Mouse (Mus musculus) 3134 (cell line): ENCODE results near the gene Sash3.
A peak's percentile ranks its signal among the peaks of the same experiment; 100 is the strongest.

Experiments
- DNase-seq: peaks from one replicate; pipeline ENCODE4 v3.0.0-alpha.2; 2011; ENCODE audit warnings: low spot score; ENCODE audit not compliant: insufficient read length; ENCODE audit errors: extremely low read depth

Sash3 gene

DNA sequence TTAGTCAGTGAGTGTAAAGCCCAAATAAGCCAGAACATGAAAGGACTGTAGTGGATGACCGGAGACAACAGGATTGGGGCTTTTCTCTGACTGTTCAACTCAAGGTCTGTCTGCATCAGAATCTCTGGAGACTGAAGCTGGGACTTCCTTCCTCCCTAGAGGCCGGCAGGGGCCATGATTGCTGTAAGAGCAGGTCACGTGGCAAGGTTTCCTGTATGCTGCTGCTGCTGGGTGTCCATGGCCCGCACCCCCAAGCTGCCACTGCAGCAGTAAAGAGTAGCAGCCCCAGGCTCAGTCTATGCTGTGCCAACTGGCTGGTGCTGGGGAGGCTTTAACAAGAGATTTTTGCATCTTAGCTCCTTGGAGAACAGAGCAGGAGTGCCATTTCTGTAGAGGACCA lies at the start of gene Sash3:
Gene Sash3, plus strand, starts transcription at position 175 of the 400 bp plus-strand sequence.
- DNase-seq = no peak

DNA sequence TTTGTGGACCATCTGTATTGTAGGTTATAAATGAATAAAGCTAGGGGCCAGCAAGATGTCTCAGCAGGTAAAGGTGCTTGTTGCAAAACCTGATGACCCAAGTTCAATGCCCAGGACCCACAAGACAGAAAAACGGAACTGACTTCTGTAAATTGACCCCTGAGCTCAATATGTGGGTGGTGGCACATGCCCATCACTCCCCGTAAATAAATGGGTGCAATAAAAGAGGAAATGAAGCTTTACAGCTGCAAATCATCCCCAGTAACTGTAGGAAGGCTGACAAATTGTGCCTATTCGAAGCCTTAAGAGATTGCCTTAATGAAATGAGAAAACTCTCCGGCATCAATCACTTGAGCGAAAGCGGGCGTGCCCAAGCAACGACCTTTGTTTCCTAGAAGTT lies 49.7 kb upstream of the Sash3 start:
- DNase-seq = no peak

DNA sequence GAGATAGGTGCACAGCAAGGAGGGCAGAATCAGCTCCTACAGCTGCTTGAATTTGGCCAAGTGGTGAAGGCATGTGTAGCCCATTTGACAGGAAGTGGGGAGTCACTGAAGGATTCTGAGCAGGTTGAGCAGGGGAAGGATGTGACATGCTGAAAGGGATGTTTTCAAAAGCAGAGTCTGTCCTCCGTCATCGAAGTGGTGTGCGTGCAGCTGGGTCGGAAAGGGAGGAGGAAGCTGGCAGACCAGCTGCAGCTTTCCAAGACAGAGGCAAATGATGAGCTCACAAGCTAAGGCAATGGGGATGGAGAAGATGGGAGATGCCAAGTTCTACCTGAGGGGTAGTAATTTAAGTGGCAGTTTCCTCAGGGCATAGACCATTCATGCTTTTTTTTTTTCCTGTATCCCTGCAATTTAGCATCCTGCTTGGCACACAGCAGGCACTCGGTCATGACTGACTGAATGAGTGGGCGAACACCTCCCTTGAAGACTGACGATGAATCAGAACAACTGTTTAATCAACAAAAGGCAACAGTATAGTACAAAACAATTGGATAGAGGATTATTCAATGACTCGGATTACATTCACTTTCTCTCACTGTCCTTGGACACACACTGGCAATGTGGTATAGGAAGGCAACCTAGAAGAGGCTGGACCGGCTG lies 47.6 kb upstream of the Sash3 start:
- DNase-seq = no peak

DNA sequence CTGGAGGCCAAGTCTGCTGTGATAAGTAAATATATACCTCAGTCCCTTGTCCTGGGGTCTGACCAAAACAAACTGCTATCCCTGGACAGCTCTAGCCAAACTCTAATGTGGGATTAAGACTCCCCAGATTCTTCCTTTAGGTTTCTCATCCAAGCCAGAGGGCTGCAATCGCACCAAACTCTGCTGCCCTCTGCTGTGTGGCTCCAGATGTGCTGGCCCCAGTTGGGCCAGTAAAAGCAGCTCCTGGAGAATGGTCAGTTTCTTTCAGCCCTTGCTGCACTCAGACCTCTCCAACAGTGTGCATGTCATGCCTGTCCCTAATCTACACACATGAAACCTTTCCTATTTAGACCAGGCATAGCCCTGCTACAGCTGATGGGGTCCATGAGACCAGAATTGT lies 46.4 kb upstream of the Sash3 start:
- no peak for DNase-seq

DNA sequence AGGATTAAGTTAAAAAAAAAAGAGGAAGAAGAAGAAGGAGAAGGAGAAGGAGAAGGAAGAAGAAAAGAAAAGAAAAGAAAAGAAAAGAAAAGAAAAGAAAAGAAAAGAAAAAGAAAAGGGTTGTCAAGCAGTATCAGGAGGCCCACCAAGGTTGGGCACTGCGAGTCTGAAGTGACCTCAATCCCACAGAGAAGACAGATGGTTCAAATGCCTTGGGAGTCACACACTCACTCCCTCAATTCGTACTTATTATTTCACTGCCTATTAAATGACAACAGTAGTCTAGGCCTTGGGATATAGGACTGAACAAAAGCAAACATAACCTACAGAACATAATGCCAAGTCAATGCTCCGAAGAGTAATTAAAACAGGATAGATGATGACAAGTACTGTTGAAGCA lies 43.0 kb upstream of the Sash3 start:
- no peak for DNase-seq

DNA sequence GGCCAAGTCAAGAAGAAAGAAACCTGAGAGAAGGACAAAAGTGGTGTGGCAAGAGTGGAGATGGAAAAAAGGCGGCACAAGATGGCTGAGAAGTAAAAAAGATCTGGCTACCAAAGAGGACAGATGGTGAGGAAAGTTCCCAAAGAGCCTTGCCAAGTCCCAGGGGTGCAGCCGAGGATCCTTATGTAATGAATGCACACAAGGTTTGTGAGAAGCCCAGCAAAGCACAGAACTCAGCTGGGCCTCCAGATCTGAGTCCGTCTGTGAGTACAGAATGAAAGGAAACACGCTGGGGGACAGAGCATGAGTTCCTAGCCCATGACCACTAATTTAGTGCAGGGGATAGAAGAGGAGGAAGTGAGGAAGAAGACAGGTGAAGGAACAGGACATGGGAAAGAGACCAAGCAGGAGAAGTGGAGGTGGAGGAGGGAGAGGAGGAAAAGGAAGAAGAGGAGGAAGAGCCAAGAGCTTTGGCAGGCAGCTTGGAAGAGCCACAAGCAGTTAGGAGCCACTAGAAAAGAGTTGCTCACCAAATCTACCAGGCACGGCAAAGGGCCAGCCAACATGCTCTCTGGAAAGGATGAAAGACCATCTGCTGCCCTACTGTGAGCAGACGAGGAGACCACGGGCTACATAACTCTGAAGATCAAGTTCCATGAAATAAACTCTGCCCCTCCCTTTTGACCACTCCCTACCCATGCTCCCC lies 41.3 kb upstream of the Sash3 start:
- DNase-seq = no peak

DNA sequence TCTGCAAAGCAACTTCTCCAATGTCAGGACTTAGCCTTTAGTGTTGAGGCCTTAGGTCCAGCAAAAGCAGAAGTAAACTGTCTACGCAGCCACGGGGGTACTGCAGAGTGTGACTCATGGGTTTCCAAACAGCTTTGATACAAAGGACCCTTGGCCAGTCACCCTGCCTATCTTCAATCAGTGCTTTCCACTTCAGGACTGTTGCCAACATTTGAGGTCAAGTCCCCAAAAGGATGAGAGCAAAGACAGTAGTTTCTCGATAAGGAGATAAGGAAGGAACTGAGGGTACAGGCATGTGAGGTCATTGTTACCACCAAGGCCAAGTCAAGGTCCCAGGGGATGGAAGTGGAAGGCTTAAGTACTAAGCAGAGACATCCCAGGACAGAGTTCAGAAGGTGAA lies 40.0 kb upstream of the Sash3 start:
- DNase-seq = no peak

DNA sequence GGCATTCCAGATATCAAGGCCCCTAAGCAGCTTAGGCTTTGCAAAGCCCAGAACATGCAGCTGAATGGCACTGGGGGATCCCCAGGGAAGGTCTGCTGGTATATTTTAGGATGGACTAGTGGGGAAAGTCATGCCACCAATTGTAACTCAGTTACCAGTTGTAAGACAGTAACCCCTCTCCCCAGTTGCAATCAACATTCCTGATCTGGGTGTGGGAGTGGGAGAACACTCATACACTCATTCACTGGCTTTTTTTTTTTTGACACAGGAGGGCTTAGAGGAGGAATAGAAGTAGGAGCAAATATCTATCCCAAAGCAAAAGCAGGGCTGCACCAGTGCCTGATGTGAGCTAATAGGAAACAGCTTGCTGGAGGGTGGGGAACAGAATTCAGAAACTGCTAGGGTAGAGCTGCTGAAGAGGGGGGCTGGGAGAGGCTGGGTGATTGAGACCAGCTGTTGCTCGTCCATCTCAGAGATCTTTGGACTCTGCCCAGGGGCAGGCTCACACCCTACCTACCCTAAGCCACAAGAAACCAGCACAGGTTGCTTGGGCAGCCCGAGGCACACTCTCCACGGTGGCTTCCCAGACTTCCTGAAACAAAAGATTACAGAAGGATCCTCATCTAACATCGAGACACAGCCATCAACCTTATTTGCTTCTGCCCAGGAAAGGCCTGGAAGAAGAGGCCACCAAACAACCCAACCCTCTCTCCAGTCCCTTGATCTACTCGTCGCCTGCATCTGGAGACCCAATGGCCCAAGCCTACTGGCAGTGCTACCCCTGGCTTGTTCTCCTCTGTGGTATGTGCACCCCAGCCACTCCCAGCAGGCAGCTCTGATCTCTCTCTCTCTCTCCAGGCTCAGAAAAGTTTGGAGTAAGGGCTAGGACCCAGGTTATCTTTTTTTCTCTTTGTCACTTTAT lies 37.6 kb upstream of the Sash3 start, which contains the start of gene Xpnpep2:
Gene Xpnpep2, plus strand, starts transcription at position 332 of the 922 bp plus-strand sequence.
- DNase-seq = peak; percentile 33

DNA sequence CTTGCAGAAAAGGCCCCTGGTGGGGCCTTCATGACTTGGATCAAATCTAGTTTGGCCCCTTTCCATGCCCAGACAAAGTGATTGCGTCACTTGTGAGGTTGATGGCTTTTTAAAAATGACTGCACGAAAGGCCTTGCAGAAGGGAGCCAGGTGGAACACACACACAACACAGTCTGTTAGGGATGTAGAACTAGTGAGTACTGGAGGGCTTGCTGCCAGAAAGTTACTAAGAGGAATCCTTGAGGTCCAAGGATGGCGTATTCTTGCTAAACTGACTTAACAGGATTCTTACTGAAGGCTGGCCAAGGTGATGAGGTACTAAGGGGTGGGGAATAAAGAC lies 37.0 kb upstream of the Sash3 start:
- peak; percentile 10 for DNase-seq

DNA sequence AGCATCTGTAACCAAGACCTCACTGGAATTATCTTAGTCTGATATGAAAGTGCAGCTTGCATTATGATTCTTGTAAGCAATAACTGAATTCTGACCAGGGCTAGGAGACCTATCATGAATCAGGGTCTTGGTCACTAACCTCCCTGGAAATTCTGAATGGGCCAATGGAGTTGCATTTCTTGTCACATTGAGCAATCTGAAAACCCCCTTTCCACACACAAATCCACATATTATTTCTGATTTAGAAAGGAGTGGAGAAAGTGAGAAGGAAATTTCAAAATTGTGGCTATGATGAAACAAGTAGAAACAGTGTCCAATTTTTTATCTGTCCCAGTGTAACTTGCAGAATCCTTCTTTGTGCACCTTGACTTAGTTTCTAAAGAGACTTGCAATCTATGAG lies 26.9 kb upstream of the Sash3 start:
- no peak for DNase-seq

DNA sequence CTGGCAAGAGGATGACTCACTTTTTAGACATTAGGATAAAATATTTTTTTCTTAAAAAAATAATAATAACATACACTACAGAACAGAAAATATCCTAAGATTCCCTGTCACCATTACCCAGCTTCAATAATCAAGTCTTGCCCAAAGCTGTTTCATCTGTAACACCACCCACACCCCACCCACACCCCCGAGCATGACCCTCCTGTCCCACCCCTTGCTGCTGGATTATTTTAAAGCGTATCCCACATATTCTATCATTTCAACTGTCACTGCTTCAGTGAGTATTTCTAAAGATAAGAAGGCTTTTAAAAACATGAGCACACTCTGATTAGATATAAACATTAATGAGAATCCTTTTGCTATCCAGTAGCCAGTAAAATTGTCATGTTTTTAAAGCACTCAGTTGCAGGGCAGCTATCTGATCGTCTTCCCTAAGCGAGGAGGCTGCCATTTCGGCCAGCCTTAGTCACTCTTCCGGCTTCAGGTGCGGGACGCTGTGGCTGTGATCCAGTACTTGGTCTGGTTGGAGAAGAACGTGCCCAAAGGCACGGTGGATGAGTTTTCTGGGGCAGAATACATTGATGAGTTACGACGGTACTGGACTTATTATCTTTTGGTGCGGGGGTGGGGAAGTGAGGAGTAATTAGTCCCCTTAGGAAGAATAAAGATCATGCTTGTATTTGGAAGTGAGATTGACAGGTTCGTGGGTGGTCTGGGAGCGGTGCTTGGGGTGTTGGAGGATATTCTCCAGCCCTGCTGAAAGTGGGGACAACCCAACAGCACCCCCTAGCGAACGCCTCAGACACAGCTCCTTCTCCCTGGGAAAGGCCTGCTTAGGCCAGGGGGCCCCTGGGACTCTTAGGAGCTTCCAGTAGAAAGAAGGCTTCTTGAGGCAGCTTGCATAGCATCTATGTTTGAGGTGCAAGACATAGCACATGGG lies 21.8 kb upstream of the Sash3 start:
- no peak for DNase-seq

DNA sequence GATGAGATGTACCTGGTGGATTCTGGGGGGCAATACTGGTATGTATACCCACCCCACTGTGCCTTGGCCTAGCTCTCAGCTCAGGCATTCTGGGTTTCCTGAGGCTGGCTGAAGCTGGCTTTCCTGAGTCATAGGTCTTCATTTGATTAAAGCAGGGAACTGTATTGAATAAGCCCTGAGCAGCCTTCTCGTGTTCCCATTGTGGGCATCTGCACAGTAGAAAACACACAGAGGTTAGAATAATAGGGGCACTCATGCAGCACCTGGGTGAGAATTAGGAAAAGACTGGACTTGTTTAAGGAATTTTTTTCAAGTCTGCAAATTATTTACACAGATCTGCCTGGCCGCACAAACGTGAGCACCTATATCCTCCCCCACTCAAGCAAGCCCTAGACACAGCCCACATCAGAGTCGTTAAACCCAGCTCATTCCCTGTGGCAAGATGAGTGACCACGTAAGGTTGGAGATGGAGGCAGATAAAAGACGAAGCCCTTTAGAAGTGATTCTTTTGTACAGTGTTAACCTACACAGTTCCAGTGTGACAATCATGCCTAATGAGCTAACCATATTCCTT lies 19.2 kb upstream of the Sash3 start:
- no peak for DNase-seq

DNA sequence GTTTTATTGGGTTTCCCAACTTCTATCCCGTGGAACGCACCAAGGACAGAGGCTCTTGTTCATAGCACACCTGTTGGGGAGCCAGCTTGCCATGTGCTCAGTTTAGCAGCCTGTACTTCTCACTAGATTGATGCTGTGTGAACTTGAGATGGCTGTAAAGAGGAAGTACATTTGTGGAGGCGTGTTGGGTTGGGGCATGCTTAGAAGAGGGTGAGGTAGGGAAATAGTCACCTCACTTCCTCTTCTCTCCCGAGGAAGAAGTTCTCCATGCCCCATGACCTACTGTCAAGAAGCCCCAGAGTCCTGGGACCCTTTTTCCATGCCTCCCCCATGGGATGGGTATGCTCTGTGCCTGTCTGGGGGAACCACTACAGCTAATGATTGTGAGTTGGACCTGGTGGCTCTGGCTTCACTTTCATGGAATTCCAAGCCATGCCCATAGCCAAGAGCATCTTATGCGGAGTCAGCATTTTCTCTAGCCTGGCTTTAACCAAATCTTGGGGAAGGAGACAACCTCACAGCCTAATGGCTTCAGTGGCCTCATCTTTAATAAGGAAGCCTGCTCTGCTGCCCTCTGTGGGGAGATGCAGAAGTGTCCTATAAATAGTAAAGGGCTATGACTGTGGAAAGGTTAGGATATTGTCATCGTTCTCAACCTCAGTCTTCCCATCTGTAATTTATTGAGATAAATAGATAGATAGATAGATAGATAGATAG lies 18.6 kb upstream of the Sash3 start:
- no peak for DNase-seq

DNA sequence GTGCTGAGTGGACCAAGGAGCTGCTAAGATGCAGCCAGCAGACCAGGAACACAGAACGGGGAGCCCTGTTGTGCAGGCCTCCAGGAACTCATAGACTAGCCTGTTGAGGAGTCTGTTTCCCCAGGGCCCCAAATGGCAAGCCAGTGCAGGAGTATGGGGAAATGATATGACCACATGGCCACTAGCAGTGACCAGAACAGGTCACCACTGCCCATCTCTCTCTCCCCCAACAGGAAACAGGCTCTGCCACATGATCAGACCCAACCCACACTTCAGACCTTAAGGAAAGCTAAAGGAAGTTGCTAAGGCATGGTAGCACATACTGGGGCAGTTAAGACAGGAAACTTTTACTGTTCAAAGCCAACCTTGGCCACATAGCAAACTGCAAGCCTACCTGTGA lies 17.1 kb upstream of the Sash3 start:
- no peak for DNase-seq

DNA sequence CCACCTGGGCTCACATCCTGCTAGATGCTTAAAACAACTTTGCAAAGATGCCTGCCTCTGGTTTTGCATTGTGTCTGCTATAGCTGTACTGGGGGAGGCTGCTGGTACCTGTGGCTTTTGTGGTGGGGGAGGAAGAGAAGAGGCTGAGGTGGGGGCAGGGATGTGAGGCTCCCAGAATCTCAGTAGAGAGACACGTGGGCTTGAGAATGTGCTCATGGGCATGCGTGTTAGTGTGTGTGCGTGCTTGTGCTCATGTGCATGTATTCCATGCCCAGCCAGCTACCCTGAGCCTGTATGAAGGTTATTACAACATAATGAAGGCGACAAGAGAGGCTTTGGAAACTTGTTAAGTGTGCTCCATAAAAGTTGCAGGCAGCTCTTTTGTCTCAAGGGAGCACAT lies 9.3 kb upstream of the Sash3 start:
- no peak for DNase-seq

DNA sequence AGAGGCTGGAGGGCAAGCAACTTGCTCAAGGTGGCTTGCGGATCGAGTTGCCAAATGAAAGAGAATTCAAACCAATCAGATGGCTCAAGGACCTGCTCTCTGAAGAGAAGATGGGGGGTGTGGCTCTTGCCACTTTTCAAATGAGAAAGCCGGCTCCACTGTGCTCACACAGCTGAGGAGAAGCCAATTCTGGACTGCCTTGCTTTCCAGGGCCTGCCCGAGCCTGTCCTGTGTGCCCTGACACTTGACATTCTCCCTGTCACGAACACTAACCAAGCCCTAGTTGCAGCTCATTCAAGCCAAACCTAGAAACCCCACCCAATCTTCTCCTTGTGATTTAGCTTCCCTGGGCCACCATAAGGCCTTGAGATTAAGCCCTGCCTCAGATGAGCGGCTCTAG lies 8.2 kb upstream of the Sash3 start:
- DNase-seq = no peak

DNA sequence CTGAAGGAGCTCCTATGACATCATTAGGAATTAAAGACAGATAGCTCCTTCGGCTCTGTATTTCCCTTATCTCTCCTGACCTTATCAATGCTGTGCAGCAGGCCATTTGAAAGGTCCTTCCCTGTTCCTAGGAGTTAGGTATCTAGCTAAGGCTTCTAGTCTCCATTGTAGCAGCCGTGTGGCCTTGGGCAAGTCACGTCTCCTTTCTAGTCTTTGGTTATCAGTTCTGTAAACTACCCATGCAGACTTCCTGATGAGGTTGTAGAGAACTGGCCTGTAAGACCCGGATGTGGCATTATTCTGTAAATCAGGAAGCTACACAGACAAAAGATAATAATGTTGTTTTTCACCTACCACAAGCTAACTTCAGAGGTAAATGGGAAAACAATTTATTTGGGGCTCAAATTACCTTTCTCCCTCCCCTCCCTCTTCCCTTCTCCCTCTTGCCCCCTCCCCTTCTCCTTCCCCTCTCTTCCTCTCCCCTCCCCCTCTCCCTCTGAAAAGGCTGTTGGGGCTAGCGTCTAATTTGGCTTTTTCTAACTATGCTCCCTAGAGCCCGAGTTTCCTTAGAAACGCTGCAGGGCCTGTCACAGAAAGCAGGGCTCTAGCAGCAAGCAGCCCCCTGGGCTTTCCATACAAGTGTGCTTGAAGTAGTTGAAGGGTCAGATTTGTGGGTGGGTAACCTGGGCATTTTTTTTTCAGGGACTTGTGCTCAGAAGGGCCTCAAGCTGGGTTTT lies 7.5 kb upstream of the Sash3 start:
- no peak for DNase-seq

DNA sequence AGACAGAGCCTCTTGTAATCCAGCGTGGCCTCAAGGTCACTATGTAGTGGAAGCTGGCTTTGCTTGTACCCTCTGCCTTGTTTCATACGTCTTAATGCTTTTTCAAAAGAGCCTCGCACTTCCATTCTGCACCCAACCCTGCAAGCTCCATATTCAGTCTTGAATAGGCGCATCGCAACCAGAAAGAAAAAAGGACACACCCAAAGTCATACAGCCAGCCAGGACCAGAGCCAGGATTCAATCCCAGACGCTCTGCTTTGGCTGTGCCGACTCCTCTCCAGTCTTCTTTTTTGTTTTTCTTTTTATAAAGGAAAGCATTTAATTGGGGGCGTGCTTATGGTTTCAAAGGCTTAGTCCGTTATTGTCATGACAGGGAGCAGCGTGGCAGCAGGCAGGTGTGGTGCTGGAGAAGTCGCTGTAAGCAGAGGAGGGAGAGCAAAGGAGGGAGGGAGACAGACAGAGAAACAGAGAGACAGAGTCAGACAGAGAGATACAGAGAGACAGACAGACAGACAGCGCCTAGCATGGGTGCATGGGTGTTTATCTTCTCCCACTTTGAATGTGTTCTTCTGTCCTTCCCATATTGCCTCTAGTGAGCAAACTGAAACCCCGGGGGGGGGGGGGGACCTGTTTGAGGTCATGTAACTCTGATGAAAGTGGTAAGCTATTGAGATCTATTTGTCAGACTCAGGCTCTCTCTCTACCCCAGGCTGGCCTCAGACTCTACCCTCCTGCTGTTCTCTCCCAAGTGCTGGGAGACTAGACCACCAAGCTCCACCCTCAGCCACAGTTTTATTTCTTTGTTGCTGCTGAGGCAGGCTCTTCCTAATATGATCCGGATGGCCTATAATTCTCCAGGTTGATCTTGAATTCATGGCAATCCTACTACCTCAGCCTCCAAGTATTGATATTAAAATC lies 6.6 kb upstream of the Sash3 start:
- no peak for DNase-seq
